Mouse (Mus musculus): ENCODE results near the gene Irf2bp2.

The Irf2bp2 gene

GRCm38 (mm10) chr8:126593889-126594480, at the start of gene Irf2bp2:
TSS of gene Irf2bp2 (minus strand) at chr8:126593986.
- DNase-seq (ENCODE audit: low spot score in 2 of 2), result peak; percentile 95 to 96

GRCm38 (mm10) chr8:126642665-126643064, 48.9 kb upstream of the Irf2bp2 start:
- no peak for DNase-seq (ENCODE audit: low spot score in 2 of 2)

DNA sequence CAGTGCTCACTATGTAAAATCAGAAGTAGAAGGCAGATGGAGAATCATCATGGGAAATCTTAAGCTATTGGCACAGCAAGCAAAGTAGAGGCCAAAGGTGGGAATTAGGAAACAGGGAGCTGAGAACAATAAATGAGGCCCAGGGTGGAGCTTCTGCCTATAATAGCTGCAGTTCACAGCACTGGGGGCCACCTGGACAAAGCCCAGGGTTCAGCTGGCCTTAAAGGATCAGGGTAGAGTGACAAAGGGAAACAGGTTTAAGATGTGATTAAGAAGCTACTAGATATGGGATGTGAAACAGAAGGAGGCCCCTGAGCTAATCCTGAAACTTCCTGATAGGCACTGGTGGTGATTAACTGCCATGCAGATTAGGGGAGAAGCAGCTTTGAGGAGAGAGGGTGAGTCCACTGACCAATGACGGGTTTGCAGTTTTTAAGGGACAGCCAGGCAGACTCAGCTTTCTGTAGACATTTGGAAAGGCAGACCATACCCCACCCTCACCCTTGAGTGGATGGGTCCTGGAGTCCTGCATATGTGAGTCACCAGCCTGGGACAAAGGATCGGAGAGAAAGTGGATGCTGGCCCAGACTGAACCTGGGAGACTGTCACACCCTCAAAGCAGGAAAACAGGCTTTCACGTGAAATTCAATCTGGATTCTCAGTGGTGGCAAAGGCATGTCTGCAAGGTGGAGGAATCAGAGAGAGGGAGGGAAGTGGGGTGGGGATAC, 47.9 kb upstream of the Irf2bp2 start:
- no peak for DNase-seq (ENCODE audit: low spot score in 2 of 2)

DNA sequence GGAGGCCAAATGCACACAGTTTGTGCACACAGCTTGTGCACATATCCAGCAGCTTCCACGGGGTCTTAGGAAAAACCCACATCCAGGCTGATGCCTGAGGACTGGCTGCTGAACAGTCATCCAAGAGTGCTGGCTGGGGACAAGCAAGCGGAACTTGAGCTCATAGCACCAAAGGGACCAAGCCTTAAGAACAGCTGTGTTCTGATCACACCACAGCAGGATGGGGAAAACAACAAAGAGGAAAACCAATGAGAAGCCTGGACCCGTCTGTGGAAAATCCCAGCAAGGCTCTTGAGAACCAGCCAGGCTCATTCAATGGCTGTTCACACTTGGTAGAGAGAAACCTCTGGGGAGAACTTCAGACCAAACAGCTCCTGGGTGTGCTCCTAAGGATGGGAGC, 45.4 kb upstream of the Irf2bp2 start:
- DNase-seq (ENCODE audit: low spot score in 2 of 2), result peak in 1 of 2 experiments; percentile 27

DNA sequence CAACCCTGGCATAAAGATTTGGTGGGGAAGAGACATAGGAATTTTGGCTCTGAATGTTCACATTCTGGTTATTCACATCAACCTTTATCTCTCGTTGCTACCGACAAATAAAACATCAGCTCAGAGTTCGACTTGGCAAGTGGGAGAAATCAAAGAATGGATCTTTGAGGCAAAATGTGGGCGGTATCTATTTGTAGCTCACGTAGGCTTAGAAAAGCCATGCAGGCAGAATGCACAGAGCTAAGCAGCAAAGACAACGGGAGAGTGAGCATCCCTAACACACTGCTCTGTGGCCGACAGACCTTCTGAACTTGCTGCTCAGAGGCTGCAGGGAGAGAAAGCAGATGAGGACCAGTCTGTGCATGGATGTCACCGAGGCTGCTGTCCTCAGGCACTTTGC, 44.2 kb upstream of the Irf2bp2 start:
- peak; percentile 53 to 72 for DNase-seq (ENCODE audit: low spot score in 2 of 2)

- no peak for DNase-seq (ENCODE audit: low spot score in 2 of 2)
Measured at GRCm38 (mm10) chr8:126634541-126635048, 40.8 kb upstream of the Irf2bp2 start.

DNA sequence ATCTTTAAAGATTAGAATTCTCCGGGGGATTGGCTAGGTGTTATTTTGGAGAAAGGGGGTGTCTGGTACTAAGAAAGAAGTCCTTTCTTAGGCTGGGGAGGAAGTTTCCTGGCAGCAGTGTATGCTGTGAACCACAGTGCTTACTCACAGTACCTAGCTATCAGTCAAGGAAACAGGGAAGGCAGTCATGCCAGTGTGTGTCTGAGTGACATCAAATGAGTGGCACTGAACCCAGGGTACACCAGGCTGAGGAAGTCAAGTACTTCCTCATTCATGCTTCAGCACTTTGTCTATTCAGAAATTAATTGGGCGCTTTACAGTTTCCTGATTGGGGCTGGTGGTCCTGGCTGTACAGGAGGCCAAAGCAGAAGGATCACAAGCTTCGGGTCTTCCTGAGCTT, 34.8 kb upstream of the Irf2bp2 start:
- DNase-seq (ENCODE audit: low spot score in 2 of 2), result no peak

GRCm38 (mm10) chr8:126626415-126626814, 32.6 kb upstream of the Irf2bp2 start:
- no peak for DNase-seq (ENCODE audit: low spot score in 2 of 2)

DNA sequence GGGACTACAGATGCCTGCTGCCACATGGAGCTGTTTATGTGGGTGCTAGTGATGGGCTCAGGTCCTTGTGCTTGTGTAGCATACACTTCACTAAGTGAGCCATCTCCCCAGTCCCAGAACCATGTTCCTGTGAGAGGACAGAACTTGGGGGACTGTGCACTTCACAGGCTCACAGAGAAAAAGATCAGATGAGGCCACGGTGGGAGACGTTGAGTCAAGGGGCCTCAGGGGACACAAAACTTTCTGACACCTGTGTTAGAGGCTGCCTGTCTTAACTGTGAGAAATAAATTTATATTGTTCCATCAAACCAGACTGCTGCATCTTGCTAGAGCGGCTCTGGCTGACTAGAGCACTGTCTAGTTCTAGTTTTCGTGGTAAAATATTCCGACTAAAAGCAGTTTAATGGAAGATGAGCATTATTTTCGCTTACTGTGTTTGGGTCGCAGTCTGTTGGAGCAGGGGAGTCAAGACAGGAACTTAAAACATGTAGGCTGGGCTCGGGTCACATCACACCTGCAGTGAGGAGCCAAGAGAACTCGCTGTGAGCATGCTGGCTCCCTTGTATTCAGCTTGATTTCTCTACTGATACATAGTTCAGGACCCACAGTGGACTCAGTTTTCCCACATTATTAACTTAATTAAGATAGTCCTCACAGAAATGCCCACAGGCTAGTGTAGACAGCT, 28.5 kb upstream of the Irf2bp2 start:
- no peak for DNase-seq (ENCODE audit: low spot score in 2 of 2)

DNA sequence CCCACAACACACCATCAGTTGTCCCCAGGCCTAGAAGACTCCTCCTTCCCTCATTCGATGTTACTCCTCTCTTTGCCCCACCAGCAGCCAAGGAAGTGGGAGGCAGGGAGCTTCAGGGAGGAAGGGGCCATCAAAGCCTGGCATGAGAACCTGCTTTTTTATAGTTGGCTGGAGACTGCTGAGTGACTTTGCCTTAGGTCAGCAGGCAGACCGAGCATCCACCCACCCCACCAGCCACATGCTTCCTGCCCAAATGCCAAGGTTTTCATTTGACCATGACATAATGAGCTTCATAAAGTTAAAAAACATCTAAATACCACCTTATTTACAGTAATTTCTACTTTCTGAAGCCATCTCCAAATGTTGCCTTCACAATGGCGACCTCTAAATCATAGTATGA, 26.9 kb upstream of the Irf2bp2 start:
- no peak for DNase-seq (ENCODE audit: low spot score in 2 of 2)

GRCm38 (mm10) chr8:126619487-126619886, 25.7 kb upstream of the Irf2bp2 start:
- DNase-seq (ENCODE audit: low spot score in 2 of 2), result no peak

DNA sequence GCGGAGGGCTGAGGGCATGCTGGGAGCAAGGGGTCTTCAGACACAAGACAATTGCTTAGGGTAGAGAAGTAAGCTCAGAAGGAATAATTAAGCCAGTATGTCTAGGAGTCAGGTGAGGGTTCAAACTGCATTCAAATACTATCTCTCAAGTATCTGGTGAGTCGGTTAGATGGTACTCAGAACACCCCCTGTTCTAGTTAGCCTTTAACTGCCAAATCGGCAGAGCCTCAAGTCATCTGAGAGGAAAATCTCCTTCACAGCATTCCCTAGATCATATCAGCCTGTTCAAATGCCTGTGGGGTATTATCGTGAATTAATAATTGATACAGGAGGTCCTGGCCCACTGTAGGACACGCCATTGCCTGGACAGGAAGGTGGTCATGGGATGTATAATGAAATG, 23.9 kb upstream of the Irf2bp2 start:
- DNase-seq (ENCODE audit: low spot score in 2 of 2), result no peak

GRCm38 (mm10) chr8:126616736-126617135, 22.9 kb upstream of the Irf2bp2 start:
- no peak for DNase-seq (ENCODE audit: low spot score in 2 of 2)

DNA sequence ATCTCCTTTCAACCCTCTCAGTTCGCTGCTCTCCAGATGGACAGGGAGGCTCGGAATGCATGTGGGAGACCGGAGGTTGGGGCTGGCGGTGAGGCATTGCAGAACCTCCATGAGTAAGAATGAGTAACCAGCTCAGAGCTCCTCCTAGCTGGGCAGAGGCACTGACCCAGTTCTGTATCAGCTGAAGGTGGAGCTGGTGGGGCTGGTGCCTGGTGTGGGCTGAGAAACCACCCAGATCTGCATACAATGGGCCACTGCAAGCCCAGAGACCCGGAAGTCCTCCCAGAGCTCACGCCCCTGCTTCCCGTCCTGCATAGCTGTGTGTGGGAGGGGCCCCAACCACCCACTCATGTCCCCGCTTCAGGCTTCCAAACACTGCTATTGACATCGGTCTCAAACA, 22.0 kb upstream of the Irf2bp2 start:
- DNase-seq (ENCODE audit: low spot score in 2 of 2), result no peak

- DNase-seq (ENCODE audit: low spot score in 2 of 2), result no peak
Measured at GRCm38 (mm10) chr8:126614740-126615132, 20.9 kb upstream of the Irf2bp2 start.

- no peak for DNase-seq (ENCODE audit: low spot score in 2 of 2)
Measured at GRCm38 (mm10) chr8:126614062-126614739, 20.4 kb upstream of the Irf2bp2 start.

- DNase-seq (ENCODE audit: low spot score in 2 of 2), result no peak
Measured at GRCm38 (mm10) chr8:126613143-126613542, 19.4 kb upstream of the Irf2bp2 start.

- no peak for DNase-seq (ENCODE audit: low spot score in 2 of 2)
Measured at GRCm38 (mm10) chr8:126612739-126613138, 19.0 kb upstream of the Irf2bp2 start.

GRCm38 (mm10) chr8:126610713-126611112, 16.9 kb upstream of the Irf2bp2 start:
- no peak for DNase-seq (ENCODE audit: low spot score in 2 of 2)

DNA sequence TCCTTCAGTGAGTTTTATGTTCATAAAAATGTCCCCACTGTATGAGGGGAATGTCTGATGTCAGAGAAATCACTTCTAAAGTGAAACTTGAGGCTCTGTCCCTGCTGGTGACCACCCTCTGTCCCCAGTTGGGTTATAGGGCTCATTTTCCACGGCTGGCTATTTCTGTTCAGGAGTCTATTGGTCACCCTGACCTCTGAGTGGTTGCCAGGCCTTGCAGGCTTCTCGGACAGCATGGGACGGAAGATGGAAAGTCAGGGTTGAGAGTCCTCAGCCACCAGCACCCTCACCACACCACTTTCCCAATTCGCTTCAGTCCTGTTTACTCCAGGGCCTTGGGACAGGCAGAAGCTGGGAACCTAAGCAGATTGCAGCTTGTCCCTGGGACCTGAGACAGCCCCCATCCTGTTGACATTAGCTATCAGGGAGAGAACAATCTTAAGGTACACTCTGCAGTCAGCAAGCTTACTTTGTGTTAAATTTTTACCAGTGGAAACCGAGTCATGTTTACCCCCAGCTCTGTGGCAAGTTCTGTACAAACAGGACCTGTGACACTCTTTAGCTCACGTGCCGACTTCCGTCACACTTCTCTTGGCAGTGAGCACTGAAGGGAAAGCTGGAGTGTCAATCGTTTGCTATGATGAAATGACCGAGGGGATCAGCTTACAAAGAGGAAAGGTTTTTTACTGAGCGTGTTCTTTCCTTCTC, 15.9 kb upstream of the Irf2bp2 start:
- DNase-seq (ENCODE audit: low spot score in 2 of 2), result no peak

DNA sequence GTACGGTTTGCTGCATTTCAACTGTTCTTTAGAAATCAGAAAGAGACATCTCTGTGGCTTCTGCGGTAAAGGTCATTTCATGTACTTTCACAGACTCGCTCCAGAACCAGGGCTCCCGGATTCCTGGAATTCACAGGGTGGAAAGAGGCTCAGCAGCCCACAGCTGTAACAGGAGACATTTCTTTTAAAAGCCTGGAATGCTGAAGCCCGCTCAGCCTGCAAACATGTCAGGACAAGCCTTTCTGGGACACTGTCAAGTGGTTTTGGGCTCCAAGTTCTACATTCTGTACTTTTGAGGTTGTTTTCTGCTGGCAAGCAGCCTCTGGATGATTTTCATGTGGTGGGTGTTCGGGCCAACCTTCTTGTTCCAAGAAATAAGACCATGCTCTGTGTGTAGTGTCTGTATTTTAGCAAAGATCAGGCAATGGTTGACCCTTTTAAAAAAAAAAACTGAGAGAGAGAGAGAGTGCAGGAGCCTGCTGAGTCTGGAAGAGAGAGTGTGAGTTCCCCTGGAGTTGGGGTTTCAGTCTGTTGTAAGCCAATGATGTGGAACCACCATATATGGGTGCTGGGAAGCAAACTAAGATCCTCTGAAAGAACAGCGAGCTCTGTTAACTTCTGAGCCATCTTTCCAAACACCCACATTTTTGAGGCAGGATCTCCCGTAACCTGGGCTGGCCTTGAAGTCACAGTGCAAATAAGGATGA, 9.6 kb upstream of the Irf2bp2 start:
- DNase-seq (ENCODE audit: low spot score in 2 of 2), result no peak
